Mouse (Mus musculus): ENCODE measurements around the gene Mfap5.

DNA sequence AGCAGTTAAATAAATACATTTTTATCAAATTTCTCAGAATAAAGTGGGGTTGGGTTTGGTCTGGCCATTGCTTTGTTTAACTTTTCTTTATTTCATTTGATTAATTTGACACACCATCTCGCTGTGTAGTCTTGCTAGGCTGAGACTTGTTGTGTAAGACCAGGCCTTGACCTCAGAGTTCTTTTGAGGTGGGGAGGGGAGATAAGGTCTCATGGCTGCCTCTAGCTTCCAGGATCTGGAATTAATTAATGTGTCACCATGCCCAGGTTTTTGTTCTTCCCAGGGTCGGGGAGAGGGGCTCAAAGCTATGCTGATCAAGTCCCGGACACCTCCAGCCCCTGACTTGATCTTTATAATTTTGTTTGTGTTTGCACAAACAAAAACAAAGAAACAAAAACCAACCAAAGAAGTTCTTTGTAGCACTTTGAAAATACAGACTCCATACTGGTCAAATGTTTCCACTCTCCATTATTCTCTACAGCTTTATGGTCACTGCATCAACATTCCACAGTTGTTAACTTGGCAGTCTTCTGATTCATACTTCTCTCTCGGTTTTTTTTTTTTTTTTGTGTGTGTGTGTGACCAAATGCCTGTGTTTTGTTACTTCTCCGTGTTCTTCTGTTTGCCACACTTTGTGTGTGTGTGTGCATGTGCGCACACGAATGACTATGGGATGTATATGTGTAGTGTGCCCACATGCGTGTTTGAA is 26.0 kb downstream of the Mfap5 start:
- TF ChIP-seq ZC3H11A (IDR thresholded peaks at IDR 0.05; ENCODE audit: borderline replicate concordance, low read depth, low read length) (no peak), CHD2 (IDR thresholded peaks at IDR 0.05; ENCODE audit: low read depth, low read length) (no peak), MAFK (IDR thresholded peaks at IDR 0.05; ENCODE audit: insufficient read depth, low read depth, low read length) (no peak), HCFC1 (IDR thresholded peaks at IDR 0.05; ENCODE audit: borderline replicate concordance, insufficient read depth, low read length) (no peak)
